Mouse (Mus musculus): Measurements from ENCODE around the gene Ltb.

Gene Ltb

GRCm38 (mm10) chr17:35191723-35192122 is 2.5 kb upstream of the Ltb start:
- no peak for DNase-seq (ENCODE audit: low read depth, low spot score)

GRCm38 (mm10) chr17:35192924-35193323 is 1.3 kb upstream of the Ltb start:
- DNase-seq (ENCODE audit: low read depth, low spot score), result no peak

- no peak for DNase-seq (ENCODE audit: low read depth, low spot score)
Observed at GRCm38 (mm10) chr17:35194844-35195630, 798 bp downstream of the Ltb start.

GRCm38 (mm10) chr17:35195631-35196320 is 1.5 kb downstream of the Ltb start:
- peak; percentile 19 for DNase-seq (ENCODE audit: low read depth, low spot score)

- DNase-seq (ENCODE audit: low read depth, low spot score), result no peak
Observed at GRCm38 (mm10) chr17:35196321-35196641, 2.0 kb downstream of the Ltb start.

GRCm38 (mm10) chr17:35197126-35197525 is 2.9 kb downstream of the Ltb start:
- DNase-seq (ENCODE audit: low read depth, low spot score), result no peak

GRCm38 (mm10) chr17:35198029-35198428 is 3.8 kb downstream of the Ltb start:
- DNase-seq (ENCODE audit: low read depth, low spot score), result no peak

GRCm38 (mm10) chr17:35198946-35199345 is 4.7 kb downstream of the Ltb start:
- no peak for DNase-seq (ENCODE audit: low read depth, low spot score)

- no peak for DNase-seq (ENCODE audit: low read depth, low spot score)
Observed at GRCm38 (mm10) chr17:35200398-35200797, 6.2 kb downstream of the Ltb start.

GRCm38 (mm10) chr17:35201128-35201527 is 6.9 kb downstream of the Ltb start:
- no peak for DNase-seq (ENCODE audit: low read depth, low spot score)

GRCm38 (mm10) chr17:35201787-35202186 is 7.5 kb downstream of the Ltb start, which contains the start of gene Tnf:
Gene Tnf, minus strand, starts transcription at chr17:35202007.
- DNase-seq (ENCODE audit: low read depth, low spot score), result no peak

- no peak for DNase-seq (ENCODE audit: low read depth, low spot score)
Observed at GRCm38 (mm10) chr17:35202442-35202841, 8.2 kb downstream of the Ltb start.

GRCm38 (mm10) chr17:35204494-35205379 is 10.5 kb downstream of the Ltb start, which contains the start of gene Lta:
Gene Lta, minus strand, starts transcription at chr17:35205351.
- DNase-seq (ENCODE audit: low read depth, low spot score), result no peak

- DNase-seq (ENCODE audit: low read depth, low spot score), result no peak
Observed at GRCm38 (mm10) chr17:35205380-35205769, 11.1 kb downstream of the Ltb start.

- DNase-seq (ENCODE audit: low read depth, low spot score), result no peak
Observed at GRCm38 (mm10) chr17:35209785-35210535, 15.7 kb downstream of the Ltb start.

- no peak for DNase-seq (ENCODE audit: low read depth, low spot score)
Observed at GRCm38 (mm10) chr17:35210593-35210992, 16.4 kb downstream of the Ltb start.

- DNase-seq (ENCODE audit: low read depth, low spot score), result no peak
Observed at GRCm38 (mm10) chr17:35213071-35213470, 18.8 kb downstream of the Ltb start.

GRCm38 (mm10) chr17:35218516-35219193 is 24.4 kb downstream of the Ltb start:
- no peak for DNase-seq (ENCODE audit: low read depth, low spot score)

GRCm38 (mm10) chr17:35219601-35220041 is 25.4 kb downstream of the Ltb start:
- DNase-seq (ENCODE audit: low read depth, low spot score), result no peak

- DNase-seq (ENCODE audit: low read depth, low spot score), result no peak
Observed at GRCm38 (mm10) chr17:35220156-35220952, 26.1 kb downstream of the Ltb start, which contains the start of gene Gm16181. Gene Gm16181, plus strand, starts transcription at chr17:35220834.

Data from c-Kit-negative CD71-positive TER-119-positive erythroid progenitor cells, embryonic 14.5 days (primary cell).